Mouse (Mus musculus) heart, postnatal 0 days (tissue): ENCODE data around the gene Gm49380.

Source experiments
- CTCF ChIP-seq: IDR thresholded peaks from 2 replicates; pipeline ENCODE4 v1.5.1; 2016; ENCODE audit warnings: antibody characterized with exemption, control low read depth, low read depth
- EP300 ChIP-seq: IDR thresholded peaks from 2 replicates; pipeline ENCODE4 v1.6.1; 2016; ENCODE audit warnings: antibody characterized with exemption, low read depth

DNA sequence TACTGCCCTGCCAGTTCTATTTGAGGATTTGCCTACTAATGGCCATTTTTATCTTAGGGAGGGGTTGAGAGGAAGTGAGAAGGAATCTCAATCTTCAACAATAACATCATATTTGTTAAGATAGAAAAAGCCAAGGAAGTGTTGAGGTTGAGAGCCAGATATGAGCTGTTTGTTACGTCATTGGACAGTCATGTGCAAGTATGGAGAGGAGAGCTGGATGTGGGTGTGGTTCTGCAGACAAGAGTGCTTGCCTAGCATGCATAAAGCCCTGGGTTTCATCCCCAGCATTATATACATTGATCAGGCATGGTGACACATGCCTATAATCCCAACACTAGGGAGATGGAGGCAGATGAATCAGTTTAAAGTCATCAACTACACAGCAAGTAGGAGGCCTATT lies 59.4 kb downstream of the Gm49380 start:
- TF ChIP-seq EP300 (no peak), CTCF (no peak)
